Mouse (Mus musculus) CH12.LX (cell line): ENCODE measurements at regions not wholly inside any gene's neighbourhood (a gene's known extent, or its start where the extent isn't known, plus 50 kb on each side); places are given as distances from the start of the nearest gene placed in this dataset.

ENCODE experiments used
- DNase-seq: peaks from one replicate; pipeline ENCODE4 v3.0.0-alpha.2; 2013; ENCODE audit errors: extremely low read depth
- H3K27ac ChIP-seq: 2 replicates; pipeline ENCODE4 v1.5.1; 2012; ENCODE audit warnings: low read depth, mild to moderate bottlenecking, control low read depth, moderate library complexity; ENCODE audit not compliant: insufficient read depth
- H3K27me3 ChIP-seq: replicated peaks from 2 replicates; pipeline ENCODE3; 2012; ENCODE audit warnings: inconsistent platforms
- H3K36me3 ChIP-seq, 2 experiments: replicated peaks in 1 of 2; 2 replicates each; pipeline versions ENCODE3 to v1.6.1; 2012; ENCODE audit warnings: inconsistent platforms in 1 of 2, low read length in 1 of 2, mild to moderate bottlenecking in 1 of 2, mixed read lengths in 1 of 2, moderate library complexity in 1 of 2; ENCODE audit not compliant: control insufficient read depth in 1 of 2, insufficient read depth in 1 of 2
- H3K4me1 ChIP-seq, 2 experiments: 2 replicates each; pipeline ENCODE4 v1.6.1; 2012; ENCODE audit warnings: inconsistent platforms in 1 of 2, moderate library complexity in 1 of 2; ENCODE audit not compliant: insufficient read depth in 2 of 2, control insufficient read depth in 1 of 2
- H3K4me2 ChIP-seq: 2 replicates; pipeline ENCODE4 v1.6.1; 2012; ENCODE audit warnings: low read depth, mild to moderate bottlenecking, control low read depth; ENCODE audit not compliant: poor library complexity, insufficient read depth, severe bottlenecking
- H3K4me3 ChIP-seq, 3 experiments: fragments of 150-350 bp in 1 of 3; sonication (generic) in 1 of 3; replicated peaks in 1 of 3; 2 replicates each; pipeline versions ENCODE3 to v1.5.1; 2011 to 2012; ENCODE audit warnings: low read depth in 2 of 3, low read length in 2 of 3, mild to moderate bottlenecking in 2 of 3, moderate library complexity in 2 of 3, control low read depth in 1 of 3, improper control_type of control experiment in 1 of 3, inconsistent platforms in 1 of 3, mixed read lengths in 1 of 3; ENCODE audit not compliant: poor library complexity in 1 of 3
- H3K79me2 ChIP-seq: replicated peaks from 2 replicates; pipeline ENCODE4 v1.6.1; 2012; ENCODE audit warnings: mild to moderate bottlenecking, moderate library complexity; ENCODE audit not compliant: control insufficient read depth, poor library complexity, insufficient read depth, severe bottlenecking; ENCODE audit errors: extremely low read depth
- H3K9ac ChIP-seq: 2 replicates; pipeline ENCODE4 v1.6.1; 2012; ENCODE audit warnings: low read depth, mild to moderate bottlenecking, control low read depth, moderate library complexity; ENCODE audit not compliant: insufficient read depth
- H3K9me3 ChIP-seq: replicated peaks from 2 replicates; pipeline ENCODE3; 2012; ENCODE audit warnings: low read length, inconsistent platforms, mixed read lengths
- BHLHE40 ChIP-seq: IDR thresholded peaks from 2 replicates; pipeline ENCODE4 v1.6.1; 2011; ENCODE audit warnings: mild to moderate bottlenecking, low read depth, low read length, improper control_type of control experiment
- CTCF ChIP-seq, 2 experiments: IDR thresholded peaks in 1 of 2; conservative IDR thresholded peaks in 1 of 2; 2 replicates each; pipeline ENCODE4 v1.5.1; 2011 to 2012; ENCODE audit warnings: low read depth in 2 of 2, low read length in 2 of 2, improper control_type of control experiment in 1 of 2, inconsistent platforms in 1 of 2, mild to moderate bottlenecking in 1 of 2, moderate library complexity in 1 of 2
- ELF1 ChIP-seq: IDR thresholded peaks from 2 replicates; pipeline ENCODE4 v1.6.1; 2014; ENCODE audit warnings: low read depth, mild to moderate bottlenecking, inconsistent platforms, low read length, improper control_type of control experiment
- EP300 ChIP-seq: IDR thresholded peaks from 2 replicates; pipeline ENCODE4 v1.6.1; 2011; ENCODE audit warnings: low read length, improper control_type of control experiment
- IRF4 ChIP-seq: IDR thresholded peaks from 2 replicates; pipeline ENCODE4 v1.6.1; 2014; ENCODE audit warnings: low read depth, mild to moderate bottlenecking, inconsistent platforms, low read length, improper control_type of control experiment
- JUN ChIP-seq: IDR thresholded peaks from 2 replicates; pipeline ENCODE4 v1.6.1; 2011; ENCODE audit warnings: low read depth, mild to moderate bottlenecking, low read length, improper control_type of control experiment, moderate library complexity; ENCODE audit not compliant: insufficient read depth
- MEF2A ChIP-seq: IDR thresholded peaks from 2 replicates; pipeline ENCODE4 v1.6.1; 2014; ENCODE audit warnings: low read depth, mild to moderate bottlenecking, inconsistent platforms, low read length, improper control_type of control experiment, borderline replicate concordance
- NELFE ChIP-seq: IDR thresholded peaks from 2 replicates; pipeline ENCODE4 v1.6.1; 2011; ENCODE audit warnings: low read depth, low read length, improper control_type of control experiment
- POLR2A ChIP-seq: IDR thresholded peaks from 2 replicates; pipeline ENCODE4 v1.6.1; 2011; ENCODE audit warnings: low read depth, mild to moderate bottlenecking, improper control_type of control experiment, low read length
- RAD21 ChIP-seq: IDR thresholded peaks from 2 replicates; pipeline ENCODE4 v1.6.1; 2011; ENCODE audit warnings: low read depth, mild to moderate bottlenecking, low read length, improper control_type of control experiment, moderate library complexity
- SIN3A ChIP-seq: IDR thresholded peaks from 2 replicates; pipeline ENCODE4 v1.6.1; 2012; ENCODE audit warnings: low read length, improper control_type of control experiment, inconsistent platforms
- SMC3 ChIP-seq: IDR thresholded peaks from 2 replicates; pipeline ENCODE4 v1.6.1; 2011; ENCODE audit warnings: low read depth, low read length, improper control_type of control experiment
- TBP ChIP-seq: conservative IDR thresholded peaks from 2 replicates; pipeline ENCODE4 v1.6.1; 2011; ENCODE audit warnings: low read depth, low read length, improper control_type of control experiment
- UBTF ChIP-seq: IDR thresholded peaks from 2 replicates; pipeline ENCODE4 v1.6.1; 2012; ENCODE audit warnings: low read depth, mild to moderate bottlenecking, inconsistent platforms, low read length, improper control_type of control experiment, moderate library complexity
- USF2 ChIP-seq: conservative IDR thresholded peaks from 2 replicates; pipeline ENCODE4 v1.6.1; 2011; ENCODE audit warnings: low read depth, low read length, improper control_type of control experiment
- ZNF384 ChIP-seq: IDR thresholded peaks from 2 replicates; pipeline ENCODE4 v1.6.1; 2012; ENCODE audit warnings: low read depth, low read length, improper control_type of control experiment, inconsistent platforms
- dilution Hi-C: fragments of 300-500 bp; cut with MboI; formaldehyde crosslinking; loops from 2 replicates; pipeline ENCODE4 v1.14.3; 2020; ENCODE audit warnings: low sequenced_read_pairs; ENCODE audit not compliant: extremely low pct_unique_long_range_greater_than_20kb, extremely low pct_ligation_motif_present
- in situ Hi-C: fragments of 300-500 bp; cut with MboI; formaldehyde crosslinking; loops from 3 replicates; pipeline ENCODE4 v1.14.3; 2019; ENCODE audit warnings: low sequenced_read_pairs, low pct_ligation_motif_present, low pct_unique_long_range_greater_than_20kb, mixed read lengths

- no peak overlapping the region for H3K4me2 ChIP-seq
- dilution Hi-C loops (no loop called here), in situ Hi-C loops (no loop called here)
- no peak overlapping the region for H3K4me3 ChIP-seq
- TF ChIP-seq IRF4 (no peak), NELFE (no peak), EP300 (no peak), UBTF (no peak), TBP (no peak), MEF2A (no peak), USF2 (no peak), ZNF384 (no peak), BHLHE40 (no peak), CTCF (conservative IDR thresholded peaks at IDR 0.05 in 1 of 2, IDR thresholded peaks at IDR 0.05 in 1 of 2; ENCODE audit: low read depth in 2 of 2, low read length in 2 of 2) (no peak), SIN3A (no peak), SMC3 (no peak), JUN (no peak), ELF1 (no peak)
- H3K4me1 ChIP-seq: no peaks in the 10 kb centered on the region
- no peak overlapping the region for H3K27ac ChIP-seq
- H3K79me2 ChIP-seq: no peaks in the 10 kb centered on the region
- no peaks in the 10 kb centered on the region for H3K36me3 ChIP-seq
- H3K9me3 ChIP-seq: no peaks in the 10 kb centered on the region
- peaks cover 83% of the 10 kb centered on the region for H3K27me3 ChIP-seq
- no peak overlapping the region for H3K9ac ChIP-seq
- no peak for DNase-seq
Observed at GRCm38 (mm10) chr7:136136666-136137065, 420.5 kb upstream of the Mki67 start.

GRCm38 (mm10) chr7:136137341-136137740 is 421.2 kb upstream of the Mki67 start:
- TF ChIP-seq RAD21: no peak
- TF ChIP-seq POLR2A: no peak
- no peak for TF ChIP-seq BHLHE40
- H3K4me3 ChIP-seq: no peak overlapping the region
- peaks cover 80% of the 10 kb centered on the region for H3K27me3 ChIP-seq
- no peak overlapping the region for H3K4me2 ChIP-seq
- H3K9me3 ChIP-seq: no peaks in the 10 kb centered on the region
- in situ Hi-C loops (no loop called here), dilution Hi-C loops (no loop called here)
- no peak overlapping the region for H3K9ac ChIP-seq
- DNase-seq: no peak
- no peak overlapping the region for H3K27ac ChIP-seq
- no peaks in the 10 kb centered on the region for H3K79me2 ChIP-seq
- no peaks in the 10 kb centered on the region for H3K36me3 ChIP-seq
- no peaks in the 10 kb centered on the region for H3K4me1 ChIP-seq
